Mouse (Mus musculus): ENCODE results near the gene Sap30bp.

Sap30bp gene

DNA sequence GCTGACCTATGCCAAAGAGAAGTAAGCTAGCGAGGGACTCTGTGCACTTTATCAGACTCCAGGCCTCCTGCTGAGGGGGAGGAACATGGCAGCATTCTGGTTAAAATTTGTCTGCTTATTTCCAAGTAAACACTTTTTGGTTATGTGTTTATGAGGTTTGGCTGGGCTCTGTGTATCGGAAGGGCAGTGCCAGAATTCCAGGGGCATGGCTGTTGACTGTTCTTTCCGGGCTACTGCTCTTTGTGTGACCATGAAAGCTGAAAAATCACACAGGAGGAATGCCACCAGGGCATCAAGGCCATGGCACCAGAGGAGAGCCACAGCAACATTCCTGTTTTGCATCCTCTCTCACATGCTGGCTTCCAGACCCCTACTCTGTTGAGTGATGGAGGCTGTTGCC, 27.0 kb upstream of the Sap30bp start:
- DNase-seq = no peak

GRCm38 (mm10) chr11:115906521-115906920, 26.6 kb upstream of the Sap30bp start:
- DNase-seq = no peak

GRCm38 (mm10) chr11:115911134-115911561, 21.9 kb upstream of the Sap30bp start:
- peak in 1 of 2 experiments; percentile 63 for DNase-seq

DNA sequence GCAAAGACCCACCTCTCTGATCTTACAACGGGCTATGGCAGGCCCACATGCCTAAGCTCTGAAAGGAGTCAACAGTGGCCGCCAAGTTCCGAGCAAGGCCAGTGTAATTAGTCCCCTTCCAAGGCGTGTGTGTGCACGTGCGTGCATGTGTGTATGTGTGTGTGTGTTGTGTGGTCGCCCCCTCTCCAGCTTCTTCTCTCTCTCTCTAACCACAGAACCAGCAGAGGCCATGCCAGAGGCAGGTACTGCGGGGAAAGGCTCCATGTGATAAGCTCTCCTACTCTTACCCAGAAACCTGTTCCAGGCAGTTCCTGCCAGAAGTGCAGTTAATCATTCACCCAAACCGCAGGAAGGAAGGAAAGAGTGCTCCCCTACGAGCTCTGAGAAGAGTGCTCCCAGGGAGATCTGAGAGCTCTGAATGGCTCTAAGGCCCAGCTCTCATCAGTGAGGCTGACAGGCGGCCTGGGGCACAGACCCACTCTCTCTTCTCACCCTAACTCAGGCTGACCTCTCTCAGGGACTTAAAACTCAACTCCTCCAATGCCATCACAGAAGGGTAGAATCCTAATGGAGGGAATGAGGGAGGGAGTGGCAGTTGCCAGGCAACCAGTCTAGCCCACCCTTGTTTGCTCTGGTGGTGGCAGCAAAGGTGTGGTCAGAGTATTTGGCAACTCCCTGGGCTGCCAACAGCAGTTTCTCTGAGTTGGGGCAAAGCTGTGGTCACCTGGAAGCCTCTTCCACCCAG, 21.3 kb upstream of the Sap30bp start, which contains the start of gene Smim6:
Gene Smim6, plus strand, starts transcription at position 386 of the 745 bp plus-strand sequence.
- DNase-seq = peak in 1 of 2 experiments; percentile 35

- no peak for DNase-seq
Measured at GRCm38 (mm10) chr11:115916579-115916978, 16.5 kb upstream of the Sap30bp start.

DNA sequence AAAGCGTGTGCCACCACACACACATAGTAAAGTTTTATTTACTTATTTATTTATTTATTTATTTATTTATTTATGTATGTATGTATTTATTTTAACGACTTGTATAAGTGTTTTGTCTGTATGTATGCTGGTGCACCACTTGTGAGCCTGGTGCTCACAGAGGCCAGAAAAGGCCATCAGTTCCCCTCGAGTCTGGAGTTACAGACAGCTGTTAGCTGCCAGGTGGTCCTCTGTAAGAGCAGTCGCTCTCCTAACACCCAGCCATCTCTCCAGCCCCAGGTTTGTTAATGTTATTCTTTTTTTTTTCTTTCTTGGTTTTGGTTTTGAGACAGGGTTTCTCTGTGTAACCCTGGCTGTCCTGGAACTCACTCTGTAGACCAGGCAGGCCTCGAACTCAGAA, 14.4 kb upstream of the Sap30bp start:
- DNase-seq = no peak

DNA sequence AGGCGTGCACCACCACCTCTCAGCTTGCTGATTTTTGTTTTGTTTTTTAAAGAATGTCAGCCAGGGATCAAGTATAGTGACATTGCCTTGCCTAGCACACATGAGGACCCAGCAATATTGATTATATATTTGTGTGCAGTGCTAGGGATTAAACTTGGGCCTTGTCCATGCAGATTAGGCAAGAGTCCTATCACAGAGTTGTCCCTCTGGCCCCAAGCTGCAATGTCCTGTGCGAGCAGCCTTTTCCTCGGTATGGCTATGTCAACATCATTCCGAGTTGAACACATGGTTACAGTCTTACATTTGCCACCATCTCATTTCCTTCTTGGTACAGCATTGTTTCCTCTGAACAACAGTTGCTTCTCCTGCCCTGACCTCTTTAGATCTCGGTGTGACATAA, 14.0 kb upstream of the Sap30bp start:
- DNase-seq = no peak

DNA sequence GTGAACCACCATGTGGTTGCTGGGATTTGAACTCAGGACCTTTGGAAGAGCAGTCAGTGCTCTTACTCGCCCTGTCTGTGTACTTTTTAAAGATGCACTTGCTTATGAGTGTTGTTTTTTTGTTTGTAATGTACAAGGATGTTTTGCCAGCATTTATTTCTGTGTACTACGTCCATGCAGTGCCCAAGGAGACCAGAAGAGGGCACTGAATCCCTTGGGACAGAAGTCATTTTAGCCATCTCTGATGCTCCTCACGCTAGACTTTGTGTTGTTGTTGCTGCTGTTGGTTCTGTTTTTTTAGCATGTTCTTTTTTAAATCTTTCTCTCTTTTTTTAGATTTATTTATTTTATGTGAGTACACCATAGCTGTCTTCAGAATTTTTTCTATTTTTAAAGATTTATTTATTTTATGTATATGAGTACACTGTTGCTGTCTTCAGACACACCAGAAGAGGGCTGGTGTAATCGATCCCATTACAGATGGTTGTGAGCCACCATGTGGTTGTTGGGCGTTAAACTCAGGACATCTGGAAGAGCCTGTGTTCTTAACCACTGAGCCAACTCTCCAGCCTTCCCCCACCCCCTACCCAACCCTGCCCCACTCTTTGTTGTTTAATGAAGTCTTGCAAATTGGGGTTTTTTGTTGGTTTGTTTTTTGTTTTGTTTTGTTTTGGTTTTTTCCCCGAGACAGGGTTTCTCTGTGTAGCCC, 12.8 kb upstream of the Sap30bp start:
- peak; percentile 50 to 57 for DNase-seq

GRCm38 (mm10) chr11:115921986-115922385, 11.1 kb upstream of the Sap30bp start:
- no peak for DNase-seq

- no peak for DNase-seq
Measured at GRCm38 (mm10) chr11:115929031-115929430, 4.1 kb upstream of the Sap30bp start.

GRCm38 (mm10) chr11:115929818-115930217, 3.3 kb upstream of the Sap30bp start:
- DNase-seq = no peak

DNA sequence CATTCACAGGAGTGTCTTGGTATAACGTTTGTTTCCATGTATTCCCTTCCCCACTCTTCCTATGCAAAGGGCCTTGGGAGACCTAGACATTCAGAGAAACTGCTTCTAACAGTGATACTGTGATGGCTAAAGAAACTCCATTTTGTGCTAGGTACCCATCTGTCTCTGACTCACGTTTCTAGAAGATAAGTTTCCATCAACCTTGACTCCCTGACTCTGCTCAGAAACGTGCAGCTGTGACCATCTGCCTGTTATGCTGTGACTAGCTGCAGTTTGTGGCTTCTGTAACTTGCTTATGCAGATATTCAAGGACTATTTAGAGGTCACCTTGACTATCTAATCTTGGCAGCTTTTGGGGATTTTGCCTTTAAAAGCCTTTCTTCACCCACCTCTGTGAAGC, 1.8 kb upstream of the Sap30bp start:
- DNase-seq = no peak

DNA sequence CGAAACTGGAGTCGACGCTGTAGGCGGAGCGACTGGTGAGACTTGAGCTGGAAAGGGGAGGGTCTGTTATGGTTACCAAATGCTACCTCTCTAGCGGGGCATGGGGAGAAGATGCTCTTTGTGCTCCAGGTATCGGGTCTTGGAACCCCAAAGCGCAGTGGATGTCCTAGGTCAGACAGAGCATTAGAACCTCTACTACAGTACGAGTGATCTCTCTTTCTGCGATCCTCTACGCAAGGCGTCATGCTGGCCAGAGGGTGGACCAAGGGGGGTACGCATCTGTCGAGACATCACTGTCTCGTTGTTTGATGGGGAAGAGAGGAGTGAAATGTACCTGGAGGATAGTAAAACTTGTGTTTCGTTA, 647 bp downstream of the Sap30bp start:
- DNase-seq = no peak

DNA sequence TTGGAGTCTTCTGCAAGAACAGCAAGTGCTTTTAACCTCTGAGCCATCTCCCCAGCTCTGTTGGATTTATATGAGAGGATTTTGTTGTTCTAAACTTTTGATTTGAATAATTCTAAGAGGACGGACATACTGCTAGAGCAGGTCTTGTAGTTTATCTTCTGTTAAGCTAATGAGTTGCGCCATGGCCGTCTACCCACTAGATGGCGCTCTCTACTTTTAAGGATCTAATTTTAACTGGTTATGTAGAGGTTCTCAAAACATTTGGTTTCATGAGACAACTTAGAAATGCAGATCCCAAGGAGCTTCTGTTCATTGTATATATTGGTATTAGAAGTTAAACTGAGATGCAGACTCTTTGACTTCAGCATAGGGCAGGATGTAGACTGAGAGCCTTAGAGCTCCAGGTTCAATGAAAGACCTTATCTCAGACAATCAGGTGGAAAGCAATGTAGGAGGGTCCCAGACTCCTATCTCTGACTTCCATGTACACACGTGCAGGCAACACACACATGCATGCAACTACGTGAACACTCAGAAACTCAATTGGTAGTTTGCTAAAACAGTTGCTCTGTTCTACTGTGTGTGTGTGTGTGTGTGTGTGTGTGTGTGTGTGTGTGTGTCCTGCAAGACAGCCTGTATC, 6.7 kb downstream of the Sap30bp start:
- DNase-seq = peak; percentile 52 to 57

DNA sequence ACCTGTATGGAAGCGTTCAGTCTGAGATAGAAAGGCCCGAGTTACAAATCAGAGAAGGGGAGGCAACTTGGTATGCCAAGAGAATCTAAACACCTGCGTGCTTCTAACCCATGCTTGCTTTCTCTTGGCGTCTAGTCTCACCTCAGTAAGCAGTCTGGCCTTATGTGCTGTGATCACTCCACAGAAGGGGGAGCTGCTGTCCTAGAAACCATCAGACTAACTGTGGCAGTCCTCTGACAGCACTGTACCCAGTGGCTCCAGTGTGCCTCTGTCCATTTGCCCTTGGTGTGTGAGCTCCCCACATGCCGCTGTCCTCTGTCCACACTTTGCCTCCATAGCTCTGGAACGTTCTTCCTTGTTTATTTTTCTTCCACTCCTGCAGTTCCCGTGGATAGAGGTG, 8.9 kb downstream of the Sap30bp start:
- no peak for DNase-seq

DNA sequence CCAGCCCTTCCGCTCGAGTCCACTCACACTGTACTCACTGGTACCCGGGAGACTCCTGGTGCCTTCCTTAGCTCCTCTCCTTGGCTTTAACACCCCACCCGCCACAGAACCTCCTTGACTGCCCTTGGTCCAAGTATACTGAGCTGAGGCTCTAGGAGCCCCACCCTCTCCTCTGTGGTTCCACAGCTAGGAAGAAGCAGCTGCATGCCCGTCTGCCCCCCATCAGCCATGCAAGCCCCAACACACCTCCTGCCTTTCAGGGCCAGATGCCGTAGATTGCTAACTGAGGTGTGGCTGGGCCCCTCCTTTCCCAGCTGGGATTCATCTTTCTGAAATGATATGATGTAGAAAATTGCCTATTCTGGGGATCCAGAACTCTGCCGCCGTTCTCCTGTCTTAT, 12.2 kb downstream of the Sap30bp start:
- DNase-seq = no peak

GRCm38 (mm10) chr11:115946221-115946828, 13.2 kb downstream of the Sap30bp start:
- DNase-seq = no peak

DNA sequence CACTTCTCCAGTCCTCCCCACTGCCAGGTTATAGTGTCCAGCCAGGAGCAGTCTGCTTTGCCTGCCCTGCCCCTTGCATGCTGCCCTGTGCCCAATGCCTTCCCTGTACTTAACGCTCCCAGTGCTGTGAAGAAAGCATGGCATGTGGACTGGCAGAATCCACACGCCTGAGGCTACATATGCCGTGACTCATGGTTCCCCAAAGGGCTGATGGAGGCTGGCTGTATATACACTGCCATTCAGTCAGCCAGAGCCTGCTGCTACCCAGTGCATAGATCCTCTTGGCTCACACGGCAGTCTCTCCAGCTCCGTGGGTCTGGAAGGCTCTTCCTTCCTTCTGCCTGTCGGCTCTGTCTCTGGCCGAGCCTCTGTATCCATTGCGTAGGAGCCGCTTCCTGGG, 15.2 kb downstream of the Sap30bp start:
- DNase-seq = no peak

GRCm38 (mm10) chr11:115950719-115951118, 17.6 kb downstream of the Sap30bp start:
- DNase-seq = no peak

GRCm38 (mm10) chr11:115954712-115955111, 21.6 kb downstream of the Sap30bp start:
- DNase-seq = no peak

DNA sequence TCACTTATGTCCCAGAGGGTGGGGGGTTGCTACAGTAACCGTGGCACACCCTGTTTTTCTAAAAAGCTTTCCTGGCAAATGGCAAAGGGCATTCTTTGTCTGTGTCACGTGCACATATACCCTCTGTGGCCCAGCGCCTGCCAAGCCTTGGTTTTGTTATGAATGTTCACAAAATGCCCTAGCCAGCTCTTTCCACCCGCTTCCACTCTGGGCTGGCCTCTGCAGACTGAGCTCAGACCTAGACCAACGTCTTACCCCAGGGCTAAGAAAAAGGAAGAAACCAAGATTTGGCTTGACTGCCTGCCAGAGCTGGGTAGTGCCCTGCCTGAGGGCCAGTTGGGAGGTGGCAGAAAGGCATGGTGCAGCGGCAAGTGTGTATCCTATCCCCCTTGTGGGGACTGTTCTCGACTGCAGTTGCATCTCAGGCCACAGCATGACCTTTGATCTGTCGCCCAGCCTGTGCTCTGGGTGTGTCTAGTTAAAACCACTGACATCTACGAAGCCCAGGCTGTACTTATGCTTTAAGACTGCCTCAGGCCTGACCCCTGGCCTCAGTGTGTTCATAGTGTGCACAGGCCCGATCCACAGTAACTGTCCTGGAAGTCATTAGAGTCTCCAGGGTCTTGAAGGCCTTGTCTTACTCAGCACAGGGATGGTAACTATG, 22.2 kb downstream of the Sap30bp start:
- no peak for DNase-seq

DNA sequence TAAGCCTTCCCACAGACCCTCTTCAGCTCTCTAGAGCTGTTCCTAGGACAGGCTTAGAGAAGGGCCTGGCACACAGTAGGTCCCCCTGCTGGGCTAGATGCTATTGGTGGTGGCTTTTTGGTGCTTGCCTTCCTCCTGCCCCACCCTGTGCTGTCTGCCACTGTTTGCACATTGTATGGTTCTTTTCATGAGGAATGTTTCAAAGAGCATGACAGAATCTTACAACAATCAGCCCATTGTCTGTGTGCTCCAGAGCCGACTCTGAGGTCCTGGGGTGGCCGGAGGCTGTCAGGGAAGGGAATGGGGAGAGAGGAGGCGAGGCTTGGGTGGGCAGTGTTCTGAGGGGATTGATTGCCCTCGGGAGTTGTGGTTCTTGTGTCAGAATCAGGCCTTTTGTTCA, 23.4 kb downstream of the Sap30bp start:
- DNase-seq = no peak

GRCm38 (mm10) chr11:115957971-115958370, 24.9 kb downstream of the Sap30bp start:
- DNase-seq = no peak

All from thymus, postnatal 36 days (tissue).